Mouse (Mus musculus): ENCODE data around the gene Atp5d. TPM values are rescaled to one million over a fixed set of nuclear protein-coding genes. Genes with fewer than 3 reads are reported as not detected.

Atp5d gene
- polyA plus RNA-seq, 1 experiment from 2014 or later, result 504 TPM

DNA sequence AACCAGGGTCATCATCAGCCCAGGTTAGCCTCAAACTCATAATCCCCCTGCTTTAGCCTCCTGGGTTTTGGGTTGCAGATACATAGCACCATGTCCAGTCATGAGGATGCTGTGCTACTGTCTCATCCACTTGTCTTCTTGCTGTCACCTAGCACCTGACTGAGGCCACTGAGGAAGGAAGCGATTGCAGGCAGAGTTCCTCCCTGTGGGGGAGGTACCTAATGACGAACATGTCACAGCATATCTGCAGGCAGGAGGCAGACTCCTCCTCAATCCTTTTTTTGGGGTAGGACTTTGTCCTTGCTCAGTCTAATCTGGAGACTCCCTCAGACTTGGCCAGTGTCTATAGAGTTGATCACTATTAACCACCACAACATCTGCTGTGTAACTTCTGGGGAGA, 16.8 kb upstream of the Atp5d start:
- Histone ChIP-seq H3K4me1 (replicated peaks) (peaks cover 46% of the 10 kb centered on the region), H3K27ac (no peak overlapping the region), H3K4me3 (no peak overlapping the region), H3K27me3 (ENCODE audit: insufficient read depth, poor library complexity, severe bottlenecking) (no peaks in the 10 kb centered on the region), H3K36me3 (peaks cover 95% of the 10 kb centered on the region), H3K9me3 (no peaks in the 10 kb centered on the region)
- WGBS, result 90% methylated on average over 2 of the region's 2 CpGs
- DNase-seq (ENCODE audit: low spot score), result no peak

DNA sequence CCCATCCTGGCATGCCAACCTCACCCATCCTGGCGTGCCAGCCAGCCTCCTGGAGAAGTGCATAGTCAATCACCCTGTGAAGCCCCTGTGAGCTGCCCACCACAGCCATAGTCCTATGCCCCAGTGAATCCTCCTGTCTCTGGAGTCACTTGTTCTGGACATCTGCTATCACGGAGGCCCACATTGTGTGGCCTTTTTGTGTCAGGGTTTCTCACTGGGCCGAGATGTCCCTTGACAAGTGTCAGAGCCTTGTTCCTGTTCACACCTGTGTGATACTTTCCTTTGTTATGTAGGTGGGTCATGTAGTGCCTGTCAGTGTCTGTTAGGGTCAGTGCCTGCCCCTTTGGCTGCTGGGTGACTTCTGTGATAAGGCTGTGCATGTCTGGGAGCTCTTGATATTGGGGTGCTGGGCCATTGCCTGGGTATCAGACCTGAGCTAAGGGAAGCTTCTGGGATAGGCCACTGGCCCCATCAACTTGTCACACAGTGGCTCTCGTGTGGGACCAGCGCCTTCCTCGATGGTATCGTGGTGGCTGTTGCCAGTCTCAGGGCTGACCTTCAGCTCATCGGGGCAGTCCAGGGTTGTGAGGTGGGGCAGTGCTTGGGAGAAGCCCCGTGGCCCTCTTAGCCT, 14.4 kb upstream of the Atp5d start:
- Histone ChIP-seq H3K4me3 (no peak overlapping the region), H3K4me1 (replicated peaks) (peaks cover 22% of the 10 kb centered on the region), H3K27me3 (ENCODE audit: insufficient read depth, poor library complexity, severe bottlenecking) (no peaks in the 10 kb centered on the region), H3K36me3 (peaks cover 99% of the 10 kb centered on the region), H3K9me3 (no peaks in the 10 kb centered on the region), H3K27ac (no peak overlapping the region)
- WGBS, result 94% methylated on average over 9 of the region's 9 CpGs
- DNase-seq (ENCODE audit: low spot score), result no peak

DNA sequence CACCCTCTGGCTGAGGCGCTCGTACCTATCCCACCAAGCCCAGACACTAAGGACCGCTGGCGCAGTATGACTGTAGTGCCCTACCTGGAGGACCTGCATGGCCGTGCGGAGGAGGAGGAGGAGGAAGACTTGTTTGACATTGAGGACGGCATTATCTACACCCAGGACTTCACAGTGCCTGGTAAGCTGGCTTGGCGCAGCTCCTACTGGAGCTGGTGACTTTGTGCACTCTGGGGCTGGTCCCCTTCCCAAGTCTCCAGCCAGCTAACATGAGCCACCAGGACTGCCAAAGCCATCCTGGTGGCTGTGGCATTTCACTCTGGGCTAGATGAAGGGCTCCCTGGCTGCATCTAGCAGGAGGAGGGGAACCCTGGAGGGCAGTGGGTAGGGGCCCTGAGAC, 10.5 kb upstream of the Atp5d start:
- Histone ChIP-seq H3K9me3 (no peaks in the 10 kb centered on the region), H3K4me3 (0 out of 2 replicates have a peak overlapping the region, but pooled peaks have one; percentile 6), H3K27me3 (ENCODE audit: insufficient read depth, poor library complexity, severe bottlenecking) (peaks cover 29% of the 10 kb centered on the region), H3K27ac (no peak overlapping the region), H3K36me3 (peaks cover 100% of the 10 kb centered on the region), H3K4me1 (replicated peaks) (peaks cover 36% of the 10 kb centered on the region)
- 95% methylated on average over 8 of the region's 8 CpGs for WGBS
- DNase-seq (ENCODE audit: low spot score), result no peak

DNA sequence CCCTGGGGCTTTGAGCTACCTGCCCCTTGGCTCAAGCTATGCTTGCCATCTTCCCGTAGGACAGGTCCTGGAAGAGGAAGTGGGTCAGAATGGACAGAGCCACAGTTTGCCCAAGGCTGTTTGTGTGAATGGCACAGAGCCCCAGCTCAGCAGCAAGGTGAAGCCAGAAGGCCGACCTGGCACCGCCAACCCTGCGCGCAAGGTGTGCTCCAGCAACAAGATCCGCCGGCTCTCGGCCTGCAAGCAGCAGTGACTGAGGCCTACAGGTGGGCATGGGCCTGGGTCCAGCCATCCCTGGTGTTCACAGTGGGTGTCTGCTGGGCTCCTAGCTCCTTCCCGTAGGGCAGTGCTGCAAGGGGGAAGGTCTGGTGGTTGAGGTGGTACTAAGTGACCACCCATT, 8.6 kb upstream of the Atp5d start:
- Histone ChIP-seq H3K36me3 (peaks cover 100% of the 10 kb centered on the region), H3K4me1 (replicated peaks) (peaks cover 33% of the 10 kb centered on the region), H3K27ac (no peak overlapping the region), H3K4me3 (no peak overlapping the region), H3K9me3 (no peaks in the 10 kb centered on the region), H3K27me3 (ENCODE audit: insufficient read depth, poor library complexity, severe bottlenecking) (peaks cover 48% of the 10 kb centered on the region)
- DNase-seq (ENCODE audit: low spot score), result no peak
- WGBS, result 91% methylated on average over 9 of the region's 9 CpGs

DNA sequence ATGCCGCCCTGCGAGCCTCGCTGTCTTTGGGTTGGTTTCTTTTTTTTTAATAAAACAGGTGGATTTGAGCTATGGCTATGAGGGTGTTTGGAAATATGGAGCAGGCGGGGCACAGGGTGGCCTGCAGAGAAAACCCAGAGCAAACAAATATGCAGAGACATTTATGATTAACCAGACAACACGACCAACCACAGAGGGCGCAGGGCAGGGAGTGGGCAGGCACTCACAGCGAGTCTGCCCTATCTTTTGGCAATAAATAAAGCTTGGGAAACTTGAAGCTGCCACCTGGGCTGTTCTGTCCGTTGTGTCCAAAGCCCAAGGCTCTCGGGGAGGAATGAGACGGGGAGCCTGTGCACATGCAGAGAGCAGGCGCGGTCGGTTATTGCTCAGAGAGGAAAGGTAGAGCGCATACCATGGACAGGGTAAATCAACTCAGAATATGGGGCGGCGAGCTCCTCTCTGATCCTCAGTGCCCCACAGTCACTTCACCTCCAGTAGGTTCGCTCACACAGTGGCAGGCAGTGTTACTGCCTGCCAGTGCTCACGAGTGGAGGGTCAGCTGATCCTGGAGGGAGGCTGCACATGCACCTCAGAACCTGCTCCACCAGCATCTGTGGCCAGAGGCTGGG, 7.9 kb upstream of the Atp5d start:
- H3K9me3 ChIP-seq, result no peaks in the 10 kb centered on the region
- 89% methylated on average over 18 of the region's 18 CpGs for WGBS
- H3K27me3 ChIP-seq (ENCODE audit: insufficient read depth, poor library complexity, severe bottlenecking), result peaks cover 55% of the 10 kb centered on the region
- H3K36me3 ChIP-seq, result peaks cover 99% of the 10 kb centered on the region
- no peak for DNase-seq (ENCODE audit: low spot score)
- H3K4me1 ChIP-seq (replicated peaks), result peaks cover 26% of the 10 kb centered on the region
- H3K27ac ChIP-seq, result no peak overlapping the region
- peak overlapping the region; percentile 37; the same call in 1 of the 2 replicates for H3K4me3 ChIP-seq

DNA sequence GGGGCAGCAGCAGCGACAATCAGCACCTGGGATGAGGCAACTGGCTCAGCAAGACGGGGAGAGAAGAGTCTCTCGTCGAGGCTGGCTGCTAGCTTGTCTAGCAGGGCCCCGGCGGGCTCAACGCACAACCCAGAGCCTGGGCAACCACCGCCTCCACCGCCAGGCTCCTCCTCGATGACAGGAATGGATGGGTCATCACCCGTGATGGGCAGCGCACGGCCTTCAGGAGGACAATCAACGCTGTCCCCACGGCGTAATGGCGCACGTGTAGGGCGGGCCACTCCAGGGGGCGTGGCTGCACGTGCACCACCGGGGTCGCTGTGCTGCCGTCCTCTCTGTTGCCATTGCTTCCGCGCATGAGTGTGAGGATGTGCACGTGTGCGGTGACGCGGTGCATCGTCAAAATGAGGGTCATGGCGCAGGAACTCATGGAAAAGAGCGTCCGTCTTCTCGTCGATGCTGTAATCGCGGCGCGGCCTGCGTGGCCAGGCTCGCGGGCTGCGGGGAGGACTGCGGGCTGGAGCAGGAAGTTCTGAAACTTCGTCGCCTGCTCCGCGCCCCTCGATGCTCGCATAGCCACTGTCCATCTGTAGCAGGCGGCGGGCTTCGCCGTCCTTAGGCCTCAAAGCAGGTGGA, 7.0 kb upstream of the Atp5d start:
- peak overlapping the region; percentile 37 for H3K4me3 ChIP-seq
- H3K27ac ChIP-seq, result peak overlapping the region; percentile 67
- peaks cover 30% of the 10 kb centered on the region for H3K4me1 ChIP-seq (replicated peaks)
- peak; percentile 63 for DNase-seq (ENCODE audit: low spot score)
- 14% methylated on average over 55 of the region's 55 CpGs for WGBS
- H3K9me3 ChIP-seq, result no peaks in the 10 kb centered on the region
- H3K36me3 ChIP-seq, result peaks cover 98% of the 10 kb centered on the region
- peaks cover 64% of the 10 kb centered on the region for H3K27me3 ChIP-seq (ENCODE audit: insufficient read depth, poor library complexity, severe bottlenecking)

DNA sequence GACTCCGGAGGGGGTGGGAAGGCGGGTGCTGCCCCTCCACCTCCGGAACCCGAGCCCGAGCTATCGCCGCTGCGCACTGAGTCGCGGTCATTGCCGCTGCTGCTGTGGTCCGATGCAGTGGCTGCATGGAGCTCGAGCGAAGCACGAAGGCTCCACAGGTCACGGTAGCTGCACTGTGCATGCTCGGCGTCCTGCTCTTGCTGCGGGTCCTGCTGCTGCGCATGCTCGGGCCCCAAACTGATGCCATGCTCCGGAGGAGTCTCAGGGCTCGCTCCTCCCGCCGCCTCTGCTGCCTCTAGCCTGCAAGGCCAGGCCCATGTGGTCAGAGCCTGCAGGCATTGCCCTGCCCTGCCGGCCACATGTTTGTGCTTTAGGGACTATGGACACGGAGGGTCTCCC, 6.5 kb upstream of the Atp5d start:
- Histone ChIP-seq H3K27me3 (ENCODE audit: insufficient read depth, poor library complexity, severe bottlenecking) (peaks cover 69% of the 10 kb centered on the region), H3K9me3 (no peaks in the 10 kb centered on the region), H3K4me3 (peak overlapping the region; percentile 37), H3K36me3 (peaks cover 96% of the 10 kb centered on the region), H3K4me1 (replicated peaks) (peaks cover 35% of the 10 kb centered on the region), H3K27ac (peak overlapping the region; percentile 67)
- WGBS, result 27% methylated on average over 27 of the region's 27 CpGs
- peak; percentile 55 for DNase-seq (ENCODE audit: low spot score)

DNA sequence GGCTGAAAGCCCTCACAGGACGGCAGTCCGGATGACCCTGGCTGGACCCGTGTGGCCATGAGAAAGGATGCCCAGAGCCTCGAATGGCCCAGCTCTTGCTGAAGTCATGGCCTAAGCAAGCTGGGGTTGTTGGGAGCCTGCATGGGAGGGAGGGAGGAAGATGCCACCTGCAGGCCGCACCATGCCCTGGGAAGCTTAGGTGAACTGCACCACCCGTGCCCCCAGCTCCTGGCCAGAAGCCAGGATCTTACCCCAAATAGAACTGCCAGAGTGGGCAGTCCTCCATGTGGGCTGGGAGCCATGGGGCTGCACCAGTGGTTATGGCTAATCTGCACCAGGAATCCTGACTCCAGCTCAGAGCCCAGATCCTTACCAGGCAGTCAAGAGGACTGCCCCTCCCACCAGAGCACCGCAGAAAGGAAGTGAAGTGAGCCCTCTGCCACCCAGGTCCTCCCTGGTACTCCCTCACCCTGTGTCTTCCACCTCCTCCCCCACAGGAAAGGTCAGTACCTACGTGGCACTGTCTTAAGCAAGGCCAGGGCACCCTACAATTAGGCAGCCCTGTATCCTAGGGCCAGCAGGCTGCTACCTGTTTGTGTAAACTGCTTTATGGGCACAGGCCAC, 5.1 kb upstream of the Atp5d start:
- DNase-seq (ENCODE audit: low spot score), result no peak
- H3K36me3 ChIP-seq, result peaks cover 83% of the 10 kb centered on the region
- H3K27me3 ChIP-seq (ENCODE audit: insufficient read depth, poor library complexity, severe bottlenecking), result peaks cover 83% of the 10 kb centered on the region
- 84% methylated on average over 8 of the region's 8 CpGs for WGBS
- H3K4me3 ChIP-seq, result peak overlapping the region; percentile 16
- H3K9me3 ChIP-seq, result no peaks in the 10 kb centered on the region
- peak overlapping the region; percentile 16; the same call in 1 of the 2 replicates for H3K27ac ChIP-seq
- peaks cover 49% of the 10 kb centered on the region for H3K4me1 ChIP-seq (replicated peaks)

DNA sequence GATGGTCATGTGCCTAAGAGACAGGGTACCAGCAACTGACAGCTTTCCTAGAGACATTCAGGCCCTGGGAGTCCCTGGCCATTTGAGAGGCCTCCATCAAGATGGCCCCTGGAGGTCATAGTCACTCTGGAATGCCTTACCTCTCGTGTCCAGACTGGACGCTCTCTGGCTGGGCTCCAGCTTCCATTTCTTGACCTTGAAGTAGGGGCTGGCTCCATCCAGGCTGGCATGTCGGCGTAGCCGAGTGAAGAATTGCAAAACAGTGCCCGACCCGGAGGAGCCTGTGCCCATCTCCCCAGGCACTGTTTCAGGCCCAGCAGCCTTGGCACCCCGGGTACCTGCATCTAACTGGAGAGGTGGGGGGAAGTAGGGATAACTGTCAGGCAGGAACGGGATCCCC, 4.0 kb upstream of the Atp5d start:
- H3K4me1 ChIP-seq (replicated peaks), result peaks cover 60% of the 10 kb centered on the region
- no peak overlapping the region for H3K4me3 ChIP-seq
- H3K27ac ChIP-seq, result no peak overlapping the region
- H3K27me3 ChIP-seq (ENCODE audit: insufficient read depth, poor library complexity, severe bottlenecking), result peaks cover 86% of the 10 kb centered on the region
- no peaks in the 10 kb centered on the region for H3K9me3 ChIP-seq
- 93% methylated on average over 9 of the region's 9 CpGs for WGBS
- H3K36me3 ChIP-seq, result peaks cover 72% of the 10 kb centered on the region
- no peak for DNase-seq (ENCODE audit: low spot score)

DNA sequence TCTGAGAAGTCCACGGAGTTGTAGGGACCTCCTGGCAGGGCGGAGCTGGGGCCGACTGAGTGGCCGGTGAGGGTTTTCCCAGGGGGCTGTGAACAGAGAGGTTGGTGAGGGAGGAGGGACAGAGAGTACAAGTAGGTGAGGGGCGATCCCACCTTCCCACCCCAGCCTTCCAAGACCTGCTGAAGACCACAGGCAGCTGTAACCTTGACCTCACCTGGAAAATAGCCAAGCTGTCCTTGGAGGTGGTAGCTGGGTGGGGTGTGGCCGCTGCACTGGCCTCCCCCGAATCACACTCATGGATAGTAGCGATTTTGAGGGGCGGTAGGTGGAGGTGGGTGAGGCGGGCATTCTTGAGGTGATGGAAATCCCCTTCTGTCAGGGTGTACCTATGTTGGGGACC, 3.3 kb upstream of the Atp5d start:
- peaks cover 87% of the 10 kb centered on the region for H3K27me3 ChIP-seq (ENCODE audit: insufficient read depth, poor library complexity, severe bottlenecking)
- no peak overlapping the region for H3K27ac ChIP-seq
- H3K9me3 ChIP-seq, result no peaks in the 10 kb centered on the region
- H3K36me3 ChIP-seq, result peaks cover 64% of the 10 kb centered on the region
- no peak for DNase-seq (ENCODE audit: low spot score)
- H3K4me1 ChIP-seq (replicated peaks), result peaks cover 58% of the 10 kb centered on the region
- 85% methylated on average over 10 of the region's 10 CpGs for WGBS
- H3K4me3 ChIP-seq, result no peak overlapping the region

DNA sequence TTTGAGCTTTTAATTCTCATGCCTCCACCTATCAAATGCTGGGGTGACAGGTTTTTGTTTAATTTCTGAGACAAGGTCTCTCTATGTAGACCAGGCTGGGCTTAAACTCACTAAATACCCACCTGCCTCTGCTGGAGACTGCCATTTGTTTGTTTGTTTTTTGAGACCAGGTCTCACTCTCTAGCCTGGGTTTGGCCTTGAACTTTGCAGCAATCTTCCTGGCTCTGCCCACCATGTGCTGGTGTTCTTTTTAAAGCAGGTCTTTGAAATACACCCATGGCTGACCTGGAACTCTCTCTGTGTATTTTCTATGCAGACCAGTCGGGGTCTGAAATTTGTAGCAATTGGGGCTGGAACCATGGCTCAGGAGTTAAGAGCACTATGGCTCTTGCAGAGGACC, 2.8 kb upstream of the Atp5d start:
- WGBS, result 93% methylated on average over 1 of the region's 1 CpGs
- Histone ChIP-seq H3K4me1 (replicated peaks) (peaks cover 59% of the 10 kb centered on the region), H3K4me3 (no peak overlapping the region), H3K27ac (no peak overlapping the region), H3K36me3 (peaks cover 60% of the 10 kb centered on the region), H3K27me3 (ENCODE audit: insufficient read depth, poor library complexity, severe bottlenecking) (peaks cover 88% of the 10 kb centered on the region), H3K9me3 (no peaks in the 10 kb centered on the region)
- DNase-seq (ENCODE audit: low spot score), result no peak

DNA sequence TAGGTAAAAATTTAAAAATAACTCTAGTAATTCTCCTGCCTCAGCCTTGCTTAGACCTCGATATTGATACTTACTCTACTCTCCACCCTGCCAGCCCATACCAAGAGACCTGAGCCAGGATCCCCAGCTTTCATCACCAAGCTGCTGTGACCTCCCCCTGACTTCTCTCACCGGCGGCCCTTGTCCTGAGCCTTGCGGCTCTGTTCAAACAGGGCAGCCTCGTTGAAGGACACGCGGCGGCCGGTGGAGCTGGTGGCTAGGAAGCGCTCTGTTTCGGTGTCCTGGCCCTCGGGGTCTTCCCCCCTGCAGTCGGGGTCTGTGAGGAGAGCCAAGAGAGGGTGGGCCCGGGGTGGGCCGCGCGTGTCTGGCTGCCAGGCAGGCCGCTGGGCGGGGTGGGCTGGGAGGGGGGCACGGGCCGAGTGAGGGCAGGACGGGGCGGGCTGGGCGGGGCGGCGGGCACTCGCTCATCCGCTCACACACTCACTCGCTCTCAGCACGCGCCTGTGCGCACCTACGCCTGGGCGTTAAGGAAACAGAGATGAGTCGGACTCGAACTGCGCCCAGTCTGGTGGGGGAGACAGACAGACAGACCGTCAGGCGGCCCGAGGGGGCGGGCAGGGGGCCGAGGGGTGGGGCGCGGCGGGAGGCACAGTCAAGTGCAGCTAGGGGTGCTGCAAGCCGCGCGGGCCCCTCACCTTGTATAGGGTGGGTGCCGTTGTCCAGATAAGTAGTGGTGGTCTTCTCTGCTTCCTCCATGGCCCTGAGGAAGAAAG, 2.1 kb upstream of the Atp5d start:
- Histone ChIP-seq H3K27ac (peak overlapping the region; percentile 93), H3K36me3 (peaks cover 52% of the 10 kb centered on the region), H3K9me3 (no peaks in the 10 kb centered on the region), H3K27me3 (ENCODE audit: insufficient read depth, poor library complexity, severe bottlenecking) (peaks cover 81% of the 10 kb centered on the region), H3K4me1 (replicated peaks) (peaks cover 59% of the 10 kb centered on the region), H3K4me3 (peak overlapping the region; percentile 84)
- DNase-seq (ENCODE audit: low spot score), result peak; percentile 19
- WGBS, result 13% methylated on average over 49 of the region's 49 CpGs
